Mouse (Mus musculus) gastrocnemius, postnatal 10 days (tissue): ENCODE results near the gene Fcho2. TPM values are rescaled to one million over a fixed set of nuclear protein-coding genes. Genes with fewer than 3 reads are reported as not detected.

Experiments used
- DNase-seq: peaks from one replicate; pipeline ENCODE4 v3.0.0; 2021; ENCODE audit warnings: mixed read lengths
- total RNA-seq, 2 experiments: library from RNA; stranded (reverse); gene quantifications; 2 replicates each; pipeline ENCODE4 v1.2.3; 2021

Fcho2 gene
- total RNA-seq, 2 experiments from 2014 or later, result 26.0 to 34.6 TPM

- no peak for DNase-seq
These were observed 6.2 kb downstream of the Fcho2 start for GRCm38 (mm10) chr13:98809087-98809486.

DNA sequence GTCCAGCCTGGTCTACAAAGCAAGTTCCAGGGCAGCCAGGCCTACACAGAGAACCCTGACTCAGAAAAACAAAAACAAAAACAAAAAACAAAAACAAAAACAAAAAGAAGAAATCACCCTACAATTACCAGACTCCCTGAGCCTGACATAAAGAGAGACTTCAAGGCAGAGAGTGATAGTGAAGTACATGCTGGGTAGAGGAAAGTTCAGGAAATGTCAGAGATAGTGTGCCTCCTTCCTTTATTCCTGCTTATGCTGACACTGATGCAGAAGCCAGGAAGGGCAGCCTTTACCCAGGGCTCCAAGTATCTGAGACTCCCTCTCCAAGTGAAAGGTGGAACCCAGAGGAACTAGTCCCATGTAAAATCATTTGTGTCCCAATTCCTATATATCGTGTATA, 10.8 kb downstream of the Fcho2 start:
- DNase-seq, result no peak

DNA sequence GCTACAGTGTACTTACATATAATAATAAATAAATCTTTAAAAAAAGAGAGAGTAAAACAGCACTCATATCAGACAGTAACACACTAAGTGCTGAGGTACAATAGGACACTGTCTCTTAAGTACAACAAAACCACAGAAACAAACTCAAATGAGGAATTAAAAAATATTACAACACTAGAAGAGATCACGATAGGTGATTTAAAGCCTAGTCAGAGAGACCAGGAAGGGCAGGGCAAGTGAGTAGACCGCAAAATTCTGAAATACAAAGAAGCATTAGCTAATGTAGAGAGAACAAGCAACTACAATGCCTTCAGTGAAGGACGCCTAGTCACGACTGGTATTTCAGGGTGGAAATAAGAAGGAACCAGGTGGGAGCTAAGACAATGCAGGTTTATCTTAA, 11.6 kb downstream of the Fcho2 start:
- no peak for DNase-seq

DNA sequence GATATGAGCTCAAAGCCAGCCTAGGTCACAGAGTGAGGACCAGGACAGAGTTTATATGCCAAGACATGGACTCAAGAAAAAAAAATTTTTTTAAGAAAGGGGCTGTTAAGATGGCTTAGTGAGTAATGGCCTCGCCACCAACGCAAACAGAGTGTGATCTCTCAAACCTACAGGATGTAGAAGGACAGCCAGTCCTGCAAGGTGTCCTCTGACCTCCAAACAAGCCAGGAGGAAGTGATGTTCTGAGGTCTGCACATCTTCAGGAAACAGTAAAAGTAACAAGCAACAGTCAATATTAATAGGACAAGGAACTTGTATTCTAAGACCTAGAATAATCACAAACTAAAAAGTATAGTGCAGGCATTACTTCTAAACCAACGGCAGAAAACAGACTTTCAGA, 12.3 kb downstream of the Fcho2 start:
- DNase-seq, result no peak

GRCm38 (mm10) chr13:98795511-98795910, 19.7 kb downstream of the Fcho2 start:
- no peak for DNase-seq

GRCm38 (mm10) chr13:98792864-98793263, 22.4 kb downstream of the Fcho2 start:
- no peak for DNase-seq

DNA sequence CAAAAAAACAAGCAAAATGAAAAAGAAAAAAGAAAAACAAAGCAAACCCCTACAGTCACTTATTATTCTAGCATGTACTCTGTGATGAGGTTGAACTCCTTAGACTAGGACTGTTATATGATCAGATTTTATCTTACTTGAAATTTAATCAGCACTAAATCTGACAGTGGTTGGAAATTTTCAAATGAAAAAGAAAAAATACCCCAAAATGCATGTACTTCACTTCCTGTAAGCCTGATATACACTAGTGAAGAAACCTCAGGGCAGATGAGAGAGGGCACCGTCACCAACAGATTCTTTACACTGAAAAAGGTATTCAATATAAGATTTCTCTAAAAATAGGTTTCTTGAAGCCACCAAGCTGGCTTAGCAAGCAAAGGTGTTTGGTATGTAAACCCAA, 23.6 kb downstream of the Fcho2 start:
- DNase-seq, result no peak

- DNase-seq, result no peak
These were observed 28.1 kb downstream of the Fcho2 start for GRCm38 (mm10) chr13:98786970-98787685.

DNA sequence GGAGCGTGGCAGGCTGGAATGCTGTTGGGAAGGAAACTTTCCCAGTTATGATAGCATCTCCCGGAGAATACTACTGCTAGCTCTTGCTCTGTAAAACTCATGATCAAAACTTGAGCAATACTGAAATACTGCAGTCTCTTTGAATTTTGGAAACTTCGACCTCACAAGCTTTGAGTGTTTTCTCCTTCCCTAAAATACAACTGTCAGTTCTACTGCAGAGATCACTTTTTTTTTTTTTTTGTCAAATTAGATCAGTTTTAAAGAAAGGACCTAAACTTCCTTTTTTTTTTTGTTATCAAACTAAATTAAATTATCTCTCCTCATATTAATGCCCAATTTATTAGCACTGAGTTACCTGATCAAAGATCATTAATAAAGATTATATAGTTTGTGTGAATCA, 37.3 kb downstream of the Fcho2 start:
- DNase-seq, result no peak

- DNase-seq, result no peak
These were observed 43.8 kb downstream of the Fcho2 start for GRCm38 (mm10) chr13:98771484-98771883.

DNA sequence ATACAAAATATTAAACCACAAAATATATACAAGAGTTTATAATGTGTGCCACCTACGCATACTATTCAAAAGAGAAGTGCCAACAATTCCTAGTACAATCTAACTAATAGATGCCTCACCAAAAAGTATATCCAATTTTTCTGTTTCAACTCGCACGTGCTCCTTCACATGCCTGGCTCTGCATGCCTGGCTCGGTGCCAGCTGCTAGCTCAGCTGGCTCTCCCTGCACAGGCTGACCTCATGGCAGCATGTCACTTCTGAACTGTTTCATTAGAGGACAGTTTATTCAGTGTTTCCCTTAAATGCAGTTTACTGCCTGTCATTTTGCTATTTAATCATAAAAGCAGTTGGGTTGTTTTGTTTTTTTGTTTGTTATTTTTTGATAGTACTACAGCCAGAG, 46.9 kb downstream of the Fcho2 start:
- peak; percentile 73 for DNase-seq

- DNase-seq, result no peak
These were observed 53.5 kb downstream of the Fcho2 start for GRCm38 (mm10) chr13:98761771-98762170.

GRCm38 (mm10) chr13:98755886-98756285, 59.4 kb downstream of the Fcho2 start:
- no peak for DNase-seq

DNA sequence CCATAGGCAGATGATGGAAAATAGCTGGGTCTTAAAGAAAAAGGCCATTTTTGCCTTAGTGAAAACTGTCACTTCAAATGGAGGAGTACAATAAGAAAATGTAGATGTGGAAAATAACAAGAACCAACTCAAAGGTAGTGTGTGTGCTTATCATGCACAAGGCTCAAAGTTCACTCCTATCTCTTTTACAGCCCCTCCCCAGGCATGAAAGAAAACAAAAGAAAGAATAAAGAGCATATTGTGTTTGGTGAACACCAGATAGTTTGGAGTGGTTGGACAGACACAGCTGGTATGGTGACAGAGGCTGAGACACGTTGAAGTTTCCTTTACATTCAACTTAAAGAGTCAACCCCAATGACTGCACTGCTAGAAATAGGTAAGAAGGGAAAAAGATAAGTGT, 70.6 kb downstream of the Fcho2 start:
- DNase-seq, result no peak

- DNase-seq, result no peak
These were observed 71.4 kb downstream of the Fcho2 start for GRCm38 (mm10) chr13:98743829-98744228.

DNA sequence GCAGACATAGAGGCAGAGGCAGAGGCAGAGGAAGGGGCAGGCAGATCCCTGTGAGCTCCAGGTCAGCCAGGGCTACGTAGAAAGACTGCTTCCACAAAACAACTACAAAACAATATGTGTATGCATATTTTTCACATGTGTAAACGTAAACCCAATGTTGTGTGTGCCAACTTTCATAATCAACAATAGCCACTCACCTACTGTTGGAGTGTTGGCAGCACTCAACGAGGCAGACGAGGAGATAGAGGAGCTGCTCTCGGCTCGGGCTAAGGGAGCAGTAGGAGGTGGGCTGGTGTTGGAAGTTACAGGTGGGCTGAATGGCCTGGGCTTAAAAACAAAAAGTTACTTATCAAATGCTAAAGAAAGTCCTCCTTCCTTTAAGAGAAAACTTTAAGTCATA, 72.0 kb downstream of the Fcho2 start:
- DNase-seq, result no peak

- no peak for DNase-seq
These were observed 77.0 kb downstream of the Fcho2 start for GRCm38 (mm10) chr13:98738213-98738612.

GRCm38 (mm10) chr13:98733292-98733691, 82.0 kb downstream of the Fcho2 start:
- no peak for DNase-seq

- DNase-seq, result no peak
These were observed 85.8 kb downstream of the Fcho2 start for GRCm38 (mm10) chr13:98729271-98730062.

- DNase-seq, result no peak
These were observed 88.8 kb downstream of the Fcho2 start for GRCm38 (mm10) chr13:98726494-98726893.

GRCm38 (mm10) chr13:98723430-98723829, 91.8 kb downstream of the Fcho2 start:
- no peak for DNase-seq

DNA sequence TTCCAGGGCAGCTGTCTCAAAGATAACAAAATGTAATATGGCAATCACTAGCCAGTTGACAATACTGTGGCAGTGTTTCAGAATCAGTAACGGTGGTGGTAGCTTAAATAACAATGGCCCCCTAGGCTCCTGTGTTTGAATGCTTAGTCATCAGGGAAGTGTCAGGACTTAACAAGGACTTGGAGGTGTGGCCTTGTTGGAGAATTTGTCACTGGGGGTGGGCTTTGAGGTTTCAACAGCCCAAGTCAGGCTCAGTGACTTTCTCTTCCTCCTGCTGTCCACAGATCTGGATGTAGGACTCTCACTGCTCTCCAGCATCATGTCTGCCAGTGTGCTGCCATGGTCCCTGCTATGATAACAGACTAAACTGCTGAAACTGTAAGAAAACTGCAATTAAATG, 93.0 kb downstream of the Fcho2 start:
- DNase-seq, result no peak

DNA sequence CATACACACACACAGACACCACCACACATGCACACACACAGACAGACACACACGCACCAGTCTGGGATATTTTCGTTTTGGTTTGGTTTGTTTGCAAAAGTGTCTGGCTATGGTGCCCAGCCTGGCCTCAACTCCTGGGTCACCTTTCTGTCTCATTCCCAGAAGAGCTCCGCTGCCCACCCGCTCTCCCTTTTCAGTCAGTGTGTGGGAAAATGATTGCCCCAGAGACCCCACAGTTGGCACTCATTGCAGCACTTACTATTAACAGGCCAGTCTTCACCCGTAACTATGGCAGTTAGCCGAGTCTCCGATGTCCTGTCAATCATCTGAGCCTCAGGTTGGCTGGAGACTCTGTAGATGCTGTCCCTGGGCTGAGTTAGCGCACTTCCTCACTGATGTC, 99.1 kb downstream of the Fcho2 start:
- DNase-seq, result no peak

DNA sequence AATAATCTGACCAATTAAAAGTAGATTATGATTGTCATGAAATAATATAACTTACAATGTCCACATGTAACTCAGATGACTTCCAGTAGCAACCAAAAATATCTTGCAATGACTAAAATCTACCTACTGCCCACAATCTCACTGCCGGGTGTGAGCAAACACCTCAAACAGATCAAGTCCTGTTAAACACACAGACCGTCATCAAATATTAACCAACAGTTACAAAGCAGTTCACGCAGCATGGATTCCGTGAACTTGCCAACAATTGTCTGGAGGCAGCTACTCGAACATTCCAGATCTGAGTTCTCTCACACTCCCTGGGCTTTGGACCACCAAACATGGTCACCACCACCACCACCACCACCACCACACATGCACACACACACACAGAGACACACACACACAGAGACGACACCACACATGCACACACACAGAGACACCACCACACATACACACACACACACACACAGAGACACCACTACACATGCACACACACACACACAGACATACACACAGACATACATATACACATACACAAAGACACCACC, 99.7 kb downstream of the Fcho2 start:
- no peak for DNase-seq
